Mouse (Mus musculus) cerebral cortex, adult 2 months (tissue): ENCODE measurements around the gene Tshz2.

Source experiments
- WGBS: fragments of 180-500 bp; shearing (Covaris S2); methylation state at CpG from one replicate; pipeline ENCODE4 v1.1.7; 2018; 5-methylcytosine and 5-hydroxymethylcytosine counted together

Gene Tshz2

GRCm38 (mm10) chr2:169632338-169633151 is at the start of gene Tshz2:
Tshz2 (plus strand) TSS chr2:169633013.
- WGBS: under 1% methylated on average over 22 of the region's 22 CpGs

- 79% methylated on average over 3 of the region's 3 CpGs for WGBS
These were observed 49.3 kb upstream of the Tshz2 start for GRCm38 (mm10) chr2:169583476-169583875.

GRCm38 (mm10) chr2:169584745-169585456 is 47.9 kb upstream of the Tshz2 start:
- 58% methylated on average over 15 of the region's 15 CpGs for WGBS

- 83% methylated on average over 12 of the region's 12 CpGs for WGBS
These were observed 47.1 kb upstream of the Tshz2 start for GRCm38 (mm10) chr2:169585631-169586285.

GRCm38 (mm10) chr2:169586688-169587087 is 46.1 kb upstream of the Tshz2 start:
- 78% methylated on average over 3 of the region's 3 CpGs for WGBS

GRCm38 (mm10) chr2:169587645-169588044 is 45.2 kb upstream of the Tshz2 start, which contains the start of gene Gm11011:
Gm11011 (minus strand) TSS chr2:169587745.

GRCm38 (mm10) chr2:169589697-169590096 is 43.1 kb upstream of the Tshz2 start:
- WGBS: 95% methylated on average over 10 of the region's 10 CpGs

- 86% methylated on average over 8 of the region's 8 CpGs for WGBS
These were observed 42.4 kb upstream of the Tshz2 start for GRCm38 (mm10) chr2:169590412-169590811.

- WGBS: 49% methylated on average over 3 of the region's 3 CpGs
These were observed 39.1 kb upstream of the Tshz2 start for GRCm38 (mm10) chr2:169593742-169594141.

- 67% methylated on average over 6 of the region's 6 CpGs for WGBS
These were observed 35.5 kb upstream of the Tshz2 start for GRCm38 (mm10) chr2:169597357-169597756.

- WGBS: 81% methylated on average over 8 of the region's 8 CpGs
These were observed 34.8 kb upstream of the Tshz2 start for GRCm38 (mm10) chr2:169597971-169598370.

- WGBS: 44% methylated on average over 4 of the region's 4 CpGs
These were observed 33.2 kb upstream of the Tshz2 start for GRCm38 (mm10) chr2:169599591-169599990.

GRCm38 (mm10) chr2:169600163-169600562 is 32.6 kb upstream of the Tshz2 start:
- WGBS: 32% methylated on average over 6 of the region's 6 CpGs

- WGBS: 45% methylated on average over 13 of the region's 13 CpGs
These were observed 25.7 kb upstream of the Tshz2 start for GRCm38 (mm10) chr2:169606901-169607678.

- WGBS: 34% methylated on average over 2 of the region's 2 CpGs
These were observed 25.0 kb upstream of the Tshz2 start for GRCm38 (mm10) chr2:169607787-169608186.

- 49% methylated on average over 13 of the region's 13 CpGs for WGBS
These were observed 22.9 kb upstream of the Tshz2 start for GRCm38 (mm10) chr2:169609956-169610355.

GRCm38 (mm10) chr2:169610882-169611281 is 21.9 kb upstream of the Tshz2 start:
- WGBS: 94% methylated on average over 8 of the region's 8 CpGs

- 23% methylated on average over 7 of the region's 7 CpGs for WGBS
These were observed 21.3 kb upstream of the Tshz2 start for GRCm38 (mm10) chr2:169611557-169611956.

GRCm38 (mm10) chr2:169614683-169615082 is 18.1 kb upstream of the Tshz2 start:
- WGBS: 61% methylated on average over 4 of the region's 4 CpGs

GRCm38 (mm10) chr2:169615998-169616397 is 16.8 kb upstream of the Tshz2 start:
- WGBS: 87% methylated on average over 6 of the region's 6 CpGs

GRCm38 (mm10) chr2:169621201-169621710 is 11.6 kb upstream of the Tshz2 start:
- WGBS: 44% methylated on average over 15 of the region's 15 CpGs
